Mouse (Mus musculus): Measurements from ENCODE around the gene Ociad1. TPM values are rescaled to one million over a fixed set of nuclear protein-coding genes. Genes with fewer than 3 reads are reported as not detected.
A peak's percentile ranks its signal among the peaks of the same experiment; 100 is the strongest.

Ociad1 gene
- polyA plus RNA-seq, 1 experiment from 2014 or later = 247 TPM

DNA sequence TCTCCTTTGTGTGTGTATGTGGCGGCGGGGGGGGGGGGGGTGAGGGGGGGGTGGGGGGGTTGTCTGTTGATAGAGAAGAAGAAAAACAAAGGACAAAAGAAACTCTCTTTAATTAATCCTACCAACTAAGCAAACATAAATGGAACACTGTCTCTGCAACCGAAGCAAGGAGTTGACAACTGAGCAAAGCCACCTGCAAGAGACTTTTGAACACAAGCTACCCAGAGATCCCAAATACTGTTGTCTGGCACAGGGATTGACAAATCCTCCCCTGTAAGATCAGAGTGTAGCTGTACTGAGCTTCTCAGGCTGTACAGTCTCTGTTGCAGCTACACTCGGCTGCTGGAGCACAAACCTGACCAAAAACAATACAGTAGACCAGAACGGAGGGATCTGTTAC is 28.5 kb upstream of the Ociad1 start:
- H3K4me3 ChIP-seq (replicated peaks) = no peak overlapping the region
- no peaks in the 10 kb centered on the region for H3K27me3 ChIP-seq
- H3K9ac ChIP-seq = no peak overlapping the region
- peaks cover 8% of the 10 kb centered on the region; the same call in 1 of the 2 replicates for H3K4me1 ChIP-seq
- no peaks in the 10 kb centered on the region for H3K9me3 ChIP-seq (replicated peaks)
- no peak overlapping the region for H3K4me2 ChIP-seq
- H3K36me3 ChIP-seq = no peaks in the 10 kb centered on the region
- 50% methylated on average over 4 of the region's 5 CpGs for WGBS
- H3K27ac ChIP-seq = no peak overlapping the region
- ATAC-seq (replicated peaks; ENCODE audit: low FRiP score) = no peak

DNA sequence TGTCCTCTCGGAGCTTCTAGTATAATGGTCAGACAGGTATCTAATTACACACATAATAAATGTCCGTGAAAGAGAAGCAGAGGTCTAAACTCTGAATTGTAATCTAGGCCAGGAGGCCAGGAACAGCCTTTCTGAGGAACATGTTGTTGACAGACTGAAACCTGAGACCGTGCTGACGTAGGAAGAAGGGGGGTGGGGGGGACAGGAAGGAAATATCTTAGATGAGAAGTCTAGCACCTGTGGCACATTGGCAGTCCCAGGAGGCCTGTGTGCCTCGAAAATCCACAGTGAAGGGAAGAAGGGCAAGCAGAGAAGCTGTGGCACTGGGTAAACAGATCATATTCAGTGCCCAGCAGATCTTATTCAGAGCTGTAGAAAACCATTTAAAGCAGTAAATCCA is 27.1 kb upstream of the Ociad1 start:
- WGBS = 16% methylated on average over 5 of the region's 5 CpGs
- H3K27me3 ChIP-seq = no peaks in the 10 kb centered on the region
- no peak overlapping the region for H3K4me3 ChIP-seq (replicated peaks)
- H3K4me2 ChIP-seq = no peak overlapping the region
- H3K27ac ChIP-seq = peak overlapping the region; percentile 70
- no peaks in the 10 kb centered on the region for H3K9me3 ChIP-seq (replicated peaks)
- peaks cover 9% of the 10 kb centered on the region; the same call in 1 of the 2 replicates for H3K4me1 ChIP-seq
- no peak overlapping the region for H3K9ac ChIP-seq
- ATAC-seq (replicated peaks; ENCODE audit: low FRiP score) = peak; percentile 76
- H3K36me3 ChIP-seq = no peaks in the 10 kb centered on the region

DNA sequence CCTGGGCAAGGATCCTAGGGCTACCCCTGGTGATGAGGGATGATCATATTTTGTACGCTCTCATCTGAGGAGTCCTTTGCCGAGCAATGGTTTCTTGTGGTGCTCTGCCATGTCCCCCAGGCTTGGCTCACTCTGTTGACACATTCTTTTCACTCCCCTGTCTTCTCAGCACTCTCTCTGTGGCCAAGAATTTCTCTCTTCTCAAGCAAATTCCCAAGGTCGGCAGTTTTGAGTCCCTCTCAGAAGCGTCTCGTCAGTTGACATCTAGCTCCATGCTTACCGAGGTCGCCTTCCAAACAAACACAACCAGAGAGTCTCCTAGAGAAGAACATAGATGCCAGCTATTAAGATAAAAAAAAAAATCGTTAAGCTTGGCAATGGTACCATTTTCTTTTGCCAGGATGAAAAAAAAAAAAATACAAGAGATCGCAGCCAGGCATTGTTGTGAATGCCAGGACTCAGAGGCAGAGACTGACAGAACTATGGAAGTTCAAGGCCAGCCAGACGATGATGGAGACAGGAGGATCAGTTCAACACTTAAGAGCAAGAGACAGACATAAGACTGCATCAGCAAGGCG is 23.9 kb upstream of the Ociad1 start:
- WGBS = 74% methylated on average over 11 of the region's 11 CpGs
- peaks cover 9% of the 10 kb centered on the region; the same call in 1 of the 2 replicates for H3K4me1 ChIP-seq
- H3K4me2 ChIP-seq = no peak overlapping the region
- H3K9ac ChIP-seq = no peak overlapping the region
- no peaks in the 10 kb centered on the region for H3K27me3 ChIP-seq
- H3K36me3 ChIP-seq = no peaks in the 10 kb centered on the region
- ATAC-seq (replicated peaks; ENCODE audit: low FRiP score) = no peak
- no peaks in the 10 kb centered on the region for H3K9me3 ChIP-seq (replicated peaks)
- H3K27ac ChIP-seq = no peak overlapping the region
- H3K4me3 ChIP-seq (replicated peaks) = no peak overlapping the region

DNA sequence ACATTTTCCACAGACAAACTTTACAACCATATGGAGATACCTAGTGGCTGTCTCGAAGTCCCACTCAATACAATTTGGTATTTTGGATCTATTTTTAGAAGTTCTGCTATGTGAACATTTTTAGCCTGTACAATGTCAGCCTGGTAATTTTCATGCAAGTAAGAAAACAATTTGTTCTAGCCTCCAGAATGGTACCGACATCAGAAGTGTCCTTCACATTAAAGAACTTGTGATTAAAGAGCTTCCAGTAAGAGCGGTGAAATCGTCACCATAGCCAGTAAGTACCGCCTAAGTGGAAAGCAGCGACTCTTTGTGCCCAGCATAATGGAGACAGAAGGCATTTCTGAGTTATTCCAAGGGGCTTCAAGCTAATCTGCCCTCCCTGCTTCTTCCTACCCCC is 22.0 kb upstream of the Ociad1 start:
- no peak for ATAC-seq (replicated peaks; ENCODE audit: low FRiP score)
- Histone ChIP-seq H3K4me2 (no peak overlapping the region), H3K27ac (no peak overlapping the region), H3K4me1 (peaks cover 4% of the 10 kb centered on the region; the same call in 1 of the 2 replicates), H3K9ac (no peak overlapping the region), H3K36me3 (no peaks in the 10 kb centered on the region), H3K27me3 (no peaks in the 10 kb centered on the region), H3K4me3 (replicated peaks) (no peak overlapping the region), H3K9me3 (replicated peaks) (no peaks in the 10 kb centered on the region)
- WGBS = 64% methylated on average over 6 of the region's 6 CpGs

DNA sequence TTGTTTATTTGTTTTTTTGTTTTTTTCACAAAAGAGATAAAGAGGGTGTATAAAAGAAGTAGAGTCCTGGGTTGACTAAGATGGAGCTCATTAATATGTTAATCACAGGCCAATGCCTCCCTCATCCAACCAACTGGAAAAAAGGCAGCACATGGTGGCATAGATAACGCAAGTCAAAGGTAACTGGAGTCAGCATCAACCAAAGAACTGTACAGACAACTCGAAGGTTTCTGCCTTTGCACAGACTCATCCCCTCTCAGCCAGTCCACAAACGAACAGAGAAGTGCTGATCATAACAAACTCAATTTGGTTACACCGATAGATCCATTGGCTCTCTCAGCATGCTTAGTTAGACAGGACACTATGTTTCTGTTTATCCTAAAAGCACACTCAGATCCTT is 19.4 kb upstream of the Ociad1 start:
- WGBS = 71% methylated on average over 4 of the region's 4 CpGs
- ATAC-seq (replicated peaks; ENCODE audit: low FRiP score) = no peak
- no peak overlapping the region for H3K27ac ChIP-seq
- no peaks in the 10 kb centered on the region for H3K36me3 ChIP-seq
- no peak overlapping the region for H3K4me2 ChIP-seq
- H3K4me3 ChIP-seq (replicated peaks) = no peak overlapping the region
- H3K27me3 ChIP-seq = no peaks in the 10 kb centered on the region
- H3K9ac ChIP-seq = no peak overlapping the region
- H3K4me1 ChIP-seq = peaks cover 3% of the 10 kb centered on the region; the same call in 1 of the 2 replicates
- no peaks in the 10 kb centered on the region for H3K9me3 ChIP-seq (replicated peaks)

DNA sequence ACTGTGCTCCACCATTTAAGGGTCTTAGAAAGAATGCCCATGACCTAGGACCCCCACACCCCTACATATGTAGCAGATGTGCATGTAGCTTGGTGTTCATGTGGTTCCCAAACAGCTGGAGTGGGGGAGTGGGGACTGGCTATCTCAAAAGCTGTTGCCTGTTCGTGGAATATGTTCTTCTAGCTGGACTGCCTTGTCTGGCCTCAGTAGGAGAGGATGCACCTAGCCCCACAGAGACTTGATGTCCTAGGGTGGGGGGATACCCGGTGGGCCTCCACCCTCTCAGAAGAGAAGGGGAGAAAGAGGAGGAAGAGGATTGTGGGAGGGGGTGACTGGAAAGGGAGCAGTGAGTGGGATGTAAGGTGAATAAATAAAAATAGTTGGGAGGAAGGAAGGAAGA is 17.6 kb upstream of the Ociad1 start:
- 83% methylated on average over 2 of the region's 2 CpGs for WGBS
- Histone ChIP-seq H3K9me3 (replicated peaks) (no peaks in the 10 kb centered on the region), H3K4me3 (replicated peaks) (no peak overlapping the region), H3K9ac (no peak overlapping the region), H3K36me3 (no peaks in the 10 kb centered on the region), H3K27me3 (no peaks in the 10 kb centered on the region), H3K4me1 (peaks cover 15% of the 10 kb centered on the region), H3K4me2 (no peak overlapping the region), H3K27ac (no peak overlapping the region)
- no peak for ATAC-seq (replicated peaks; ENCODE audit: low FRiP score)

DNA sequence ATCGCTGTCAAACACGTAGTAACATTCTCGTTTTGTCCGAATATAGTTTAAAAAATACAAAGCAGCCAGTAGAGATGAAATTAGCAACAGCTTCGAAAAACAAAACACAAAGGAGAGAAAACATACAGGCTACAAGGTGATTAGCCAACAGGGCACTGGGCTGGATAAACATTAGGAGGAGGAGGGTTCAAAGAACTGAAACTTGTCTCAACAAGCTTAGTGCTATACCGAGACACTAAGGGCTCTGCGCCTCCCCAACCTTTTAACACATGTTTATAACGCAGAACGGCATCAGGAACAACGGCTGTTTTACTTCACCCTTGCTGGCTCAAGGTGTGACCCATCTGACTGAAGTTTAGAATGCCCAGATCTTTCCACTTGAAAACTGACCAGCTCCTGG is 13.4 kb upstream of the Ociad1 start:
- Histone ChIP-seq H3K9ac (no peak overlapping the region), H3K4me2 (peak overlapping the region; percentile 20; the same call in 1 of the 2 replicates)

DNA sequence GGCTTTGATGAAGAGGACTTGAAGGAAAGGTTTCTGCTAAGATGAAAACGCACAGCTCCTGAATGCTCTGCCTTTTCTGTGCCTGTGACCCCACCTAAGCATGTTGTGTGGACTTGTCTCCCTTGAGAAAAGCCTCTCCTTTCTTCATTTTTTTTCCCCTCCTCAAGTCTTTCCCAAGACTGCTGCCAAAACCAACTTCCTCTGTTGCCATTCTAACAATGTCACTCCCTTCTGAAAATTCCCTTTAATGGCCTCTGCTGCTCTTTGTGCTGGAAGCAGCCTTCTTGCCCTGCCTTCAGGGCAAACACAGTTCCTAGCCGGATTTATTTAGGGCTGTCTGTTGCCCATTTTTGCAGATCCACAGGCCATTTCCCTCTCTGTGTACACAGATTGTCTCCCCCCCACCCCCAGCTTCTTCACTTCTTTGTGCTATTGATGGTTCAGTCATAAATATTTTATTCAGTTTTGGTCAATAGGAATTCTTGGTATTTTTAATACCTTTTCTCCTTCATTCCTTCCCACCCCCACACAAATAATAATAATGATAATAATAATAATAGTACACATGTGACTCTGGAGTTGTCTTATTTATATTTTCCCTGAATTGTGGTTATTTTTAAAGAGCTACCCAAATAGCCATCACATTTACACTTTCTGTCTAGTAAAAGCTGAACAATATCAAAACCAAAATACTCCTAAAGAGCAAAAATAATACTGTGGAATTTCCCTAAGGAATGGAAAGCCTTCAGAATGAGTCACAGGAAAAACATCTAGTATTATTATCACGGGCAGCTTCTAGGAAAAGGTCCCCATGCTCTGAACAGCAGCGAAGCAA is 12.6 kb upstream of the Ociad1 start:
- Histone ChIP-seq H3K36me3 (no peaks in the 10 kb centered on the region), H3K9ac (no peak overlapping the region), H3K27ac (peak overlapping the region; percentile 74), H3K4me3 (replicated peaks) (no peak overlapping the region), H3K4me2 (peak overlapping the region; percentile 20; the same call in 1 of the 2 replicates), H3K4me1 (peaks cover 18% of the 10 kb centered on the region), H3K27me3 (no peaks in the 10 kb centered on the region), H3K9me3 (replicated peaks) (no peaks in the 10 kb centered on the region)
- 36% methylated on average over 4 of the region's 4 CpGs for WGBS
- ATAC-seq (replicated peaks; ENCODE audit: low FRiP score) = no peak

More for the DNA sequence above, 13.4 kb upstream of the Ociad1 start:
- Histone ChIP-seq H3K9me3 (replicated peaks) (no peaks in the 10 kb centered on the region), H3K27ac (peak overlapping the region; percentile 74), H3K36me3 (no peaks in the 10 kb centered on the region), H3K4me1 (peaks cover 18% of the 10 kb centered on the region), H3K27me3 (no peaks in the 10 kb centered on the region), H3K4me3 (replicated peaks) (no peak overlapping the region)
- 31% methylated on average over 10 of the region's 10 CpGs for WGBS
- 0 out of 2 replicates have a peak, but pooled peaks have one; percentile 43 for ATAC-seq (replicated peaks; ENCODE audit: low FRiP score)

DNA sequence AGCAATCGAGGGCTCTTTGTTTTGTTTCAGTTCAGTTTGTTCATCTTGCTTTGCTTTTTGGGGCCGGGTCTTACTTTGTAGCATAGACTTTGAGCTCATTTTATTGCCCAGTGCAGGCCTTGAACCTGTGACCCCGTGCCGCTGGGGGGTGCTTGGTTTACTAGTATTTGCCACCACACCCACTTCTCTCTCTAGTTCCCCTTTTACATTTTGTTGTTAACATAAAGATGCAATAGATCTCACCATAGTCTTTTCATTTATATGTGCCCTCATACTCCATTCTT is 12.1 kb upstream of the Ociad1 start:
- ATAC-seq (replicated peaks; ENCODE audit: low FRiP score) = no peak
- Histone ChIP-seq H3K27ac (no peak overlapping the region), H3K4me3 (replicated peaks) (no peak overlapping the region), H3K9me3 (replicated peaks) (no peaks in the 10 kb centered on the region), H3K4me2 (no peak overlapping the region), H3K27me3 (no peaks in the 10 kb centered on the region), H3K4me1 (peaks cover 18% of the 10 kb centered on the region), H3K9ac (no peak overlapping the region), H3K36me3 (no peaks in the 10 kb centered on the region)
- WGBS = 53% methylated on average over 4 of the region's 4 CpGs

DNA sequence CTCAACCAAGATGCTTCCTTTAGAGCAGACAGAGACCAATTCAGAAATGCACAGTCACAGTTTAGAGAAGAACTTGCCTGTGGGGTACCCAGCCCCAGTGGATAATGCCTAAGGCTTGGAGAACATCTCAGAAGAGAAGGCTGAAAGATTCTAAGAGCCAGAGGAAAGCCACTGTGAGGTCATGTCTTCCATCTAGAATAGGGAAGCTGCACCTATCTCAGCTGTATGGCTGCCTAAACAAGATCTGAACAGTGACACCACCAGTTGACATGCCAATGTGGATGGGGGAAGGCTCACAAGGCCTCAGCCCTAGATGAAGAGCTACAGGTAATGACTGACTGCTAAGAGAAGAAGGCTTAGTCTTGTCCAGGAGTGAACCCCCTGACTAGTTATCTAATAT is 8.5 kb upstream of the Ociad1 start:
- Histone ChIP-seq H3K4me3 (replicated peaks) (no peak overlapping the region), H3K4me2 (no peak overlapping the region), H3K36me3 (no peaks in the 10 kb centered on the region), H3K9ac (no peak overlapping the region), H3K9me3 (replicated peaks) (no peaks in the 10 kb centered on the region), H3K4me1 (peaks cover 13% of the 10 kb centered on the region), H3K27me3 (no peaks in the 10 kb centered on the region), H3K27ac (no peak overlapping the region)
- ATAC-seq (replicated peaks; ENCODE audit: low FRiP score) = no peak

DNA sequence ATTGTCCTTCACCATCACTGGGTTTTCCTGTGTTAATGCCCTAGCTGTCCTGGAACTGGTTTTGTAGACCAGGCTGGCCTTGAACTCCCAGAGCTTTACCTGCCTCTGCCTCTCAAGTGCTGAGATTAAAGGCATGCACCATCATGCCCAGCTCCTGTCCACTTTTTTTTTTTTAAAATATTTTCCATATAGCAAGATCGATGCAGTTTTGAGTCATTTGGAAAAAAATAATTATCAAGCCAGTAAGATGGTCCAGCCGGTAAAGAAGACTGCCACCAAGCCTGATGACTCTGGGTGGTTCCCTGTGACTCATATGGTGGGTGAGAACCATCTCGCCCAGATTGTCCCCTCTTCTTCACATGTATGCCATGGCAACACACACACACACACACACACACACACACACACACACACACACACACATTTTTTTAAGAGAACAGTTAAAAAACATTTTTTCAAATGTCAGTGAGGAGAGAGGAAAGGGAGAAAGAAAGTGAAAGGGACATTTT is 7.1 kb upstream of the Ociad1 start:
- 83% methylated on average over 3 of the region's 3 CpGs for WGBS
- no peaks in the 10 kb centered on the region for H3K9me3 ChIP-seq (replicated peaks)
- H3K4me2 ChIP-seq = no peak overlapping the region
- no peak overlapping the region for H3K4me3 ChIP-seq (replicated peaks)
- ATAC-seq (replicated peaks; ENCODE audit: low FRiP score) = no peak
- H3K27ac ChIP-seq = no peak overlapping the region
- H3K36me3 ChIP-seq = no peaks in the 10 kb centered on the region
- no peak overlapping the region for H3K9ac ChIP-seq
- no peaks in the 10 kb centered on the region for H3K27me3 ChIP-seq
- H3K4me1 ChIP-seq = peaks cover under 1% of the 10 kb centered on the region; the same call in 1 of the 2 replicates

DNA sequence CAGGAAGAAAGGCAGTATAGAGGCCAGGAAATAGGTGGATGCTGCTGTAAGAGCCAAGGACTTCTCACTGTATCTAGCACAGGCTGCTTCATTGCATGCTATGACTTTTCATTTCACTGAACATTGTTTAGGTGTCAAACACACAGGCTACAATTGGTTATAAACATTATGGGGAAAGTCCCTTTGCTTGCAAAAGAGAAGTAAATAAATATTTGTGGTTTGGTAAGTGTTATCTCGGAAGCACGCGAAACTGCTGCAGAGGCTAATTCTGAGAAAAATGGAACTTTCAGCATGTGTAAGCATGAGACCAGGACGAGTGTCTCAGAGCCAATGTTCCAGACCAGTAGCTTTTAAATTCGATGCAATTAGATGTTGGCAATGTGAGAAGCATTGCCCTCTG is 6.0 kb upstream of the Ociad1 start:
- WGBS = 71% methylated on average over 5 of the region's 5 CpGs
- Histone ChIP-seq H3K9ac (no peak overlapping the region), H3K9me3 (replicated peaks) (no peaks in the 10 kb centered on the region), H3K4me3 (replicated peaks) (no peak overlapping the region), H3K27ac (no peak overlapping the region), H3K4me2 (no peak overlapping the region), H3K4me1 (no peaks in the 10 kb centered on the region), H3K36me3 (no peaks in the 10 kb centered on the region), H3K27me3 (no peaks in the 10 kb centered on the region)
- no peak for ATAC-seq (replicated peaks; ENCODE audit: low FRiP score)
